Mouse (Mus musculus) ovary, adult 18-20 months (tissue): ENCODE measurements around the gene Ms4a4a.
"Not testable (repeated sequence)": the region's sequence is repeated elsewhere in the genome, so short reads cannot be mapped to it uniquely, and the experiment has no call there.

Source experiments
- DNase-seq: peaks from one replicate; pipeline ENCODE4 v3.0.0; 2022; ENCODE audit warnings: low spot score, mixed read lengths

The Ms4a4a gene

DNA sequence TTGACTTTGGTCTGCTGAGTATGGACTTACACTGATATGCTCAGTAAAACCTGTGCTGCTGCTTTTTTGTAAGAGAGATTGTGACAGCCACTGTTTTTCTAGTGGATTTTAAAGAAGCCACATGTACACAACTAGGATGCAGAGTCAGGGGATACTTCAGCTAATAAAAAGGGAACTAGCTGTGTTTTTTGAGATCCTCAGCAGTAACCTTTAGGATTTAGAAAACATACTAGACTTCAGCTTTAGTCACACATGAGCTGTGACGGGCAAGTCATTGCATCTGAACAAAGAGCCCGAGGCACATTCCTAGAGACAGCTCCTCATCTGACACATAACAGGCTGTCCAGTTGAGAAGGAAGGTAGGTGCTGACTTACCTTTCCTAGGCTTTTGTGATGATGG, at the start of gene Ms4a4a:
Ms4a4a (plus strand) TSS at position 251 of the 400 bp plus-strand sequence.
- no peak for DNase-seq

- DNase-seq, result no peak
Measured at GRCm38 (mm10) chr19:11335932-11336331, 39.4 kb upstream of the Ms4a4a start, which contains the start of gene Ms4a7. Gene Ms4a7, minus strand, starts transcription at chr19:11336146.

DNA sequence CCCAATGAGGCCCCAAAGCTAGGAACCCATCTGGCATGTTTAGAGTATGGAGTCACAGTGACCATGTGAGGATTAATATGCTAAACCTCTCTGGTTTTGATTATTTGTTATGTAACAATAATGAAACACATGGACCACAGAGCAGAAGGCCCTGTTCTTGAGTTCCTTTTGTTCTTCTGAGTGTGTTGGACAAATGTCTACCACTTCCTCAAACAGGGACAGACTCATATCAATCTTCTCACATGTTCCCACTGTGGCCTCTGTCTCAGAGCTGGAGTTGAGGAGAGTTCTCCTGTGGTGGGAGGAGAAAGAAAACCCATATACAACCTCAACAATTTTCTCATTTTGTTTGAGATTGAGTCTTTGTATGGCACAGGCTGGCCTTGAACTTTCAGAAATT, 32.2 kb upstream of the Ms4a4a start:
- no peak for DNase-seq

GRCm38 (mm10) chr19:11343992-11344391, 31.3 kb upstream of the Ms4a4a start:
- no peak for DNase-seq

GRCm38 (mm10) chr19:11349698-11350481, 25.4 kb upstream of the Ms4a4a start:
- DNase-seq, result no peak

DNA sequence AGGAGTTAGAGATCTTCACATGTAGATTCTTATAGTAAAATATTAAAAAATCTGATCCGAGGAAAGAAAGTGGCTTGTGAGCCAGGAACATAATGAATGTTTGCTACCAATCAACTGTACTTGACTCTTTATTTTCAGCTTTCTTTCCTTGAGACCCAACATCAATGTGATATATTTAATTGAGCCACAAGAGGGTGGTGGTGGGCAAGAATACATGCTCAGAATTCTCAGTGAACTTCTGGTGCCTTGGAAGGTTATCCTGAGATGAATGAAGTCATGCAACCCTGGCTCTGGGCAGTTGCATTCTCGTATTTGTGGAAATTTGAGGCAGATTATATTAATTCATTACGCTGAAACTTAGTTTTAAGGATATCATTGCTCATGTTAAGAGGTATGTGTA, 23.4 kb upstream of the Ms4a4a start:
- DNase-seq, result no peak

GRCm38 (mm10) chr19:11355730-11356129, 19.6 kb upstream of the Ms4a4a start:
- no peak for DNase-seq

- no peak for DNase-seq
Measured at GRCm38 (mm10) chr19:11360106-11360505, 15.2 kb upstream of the Ms4a4a start.

- DNase-seq, result no peak
Measured at GRCm38 (mm10) chr19:11362002-11362401, 13.3 kb upstream of the Ms4a4a start.

- no peak for DNase-seq
Measured at GRCm38 (mm10) chr19:11368310-11368709, 7.0 kb upstream of the Ms4a4a start.

DNA sequence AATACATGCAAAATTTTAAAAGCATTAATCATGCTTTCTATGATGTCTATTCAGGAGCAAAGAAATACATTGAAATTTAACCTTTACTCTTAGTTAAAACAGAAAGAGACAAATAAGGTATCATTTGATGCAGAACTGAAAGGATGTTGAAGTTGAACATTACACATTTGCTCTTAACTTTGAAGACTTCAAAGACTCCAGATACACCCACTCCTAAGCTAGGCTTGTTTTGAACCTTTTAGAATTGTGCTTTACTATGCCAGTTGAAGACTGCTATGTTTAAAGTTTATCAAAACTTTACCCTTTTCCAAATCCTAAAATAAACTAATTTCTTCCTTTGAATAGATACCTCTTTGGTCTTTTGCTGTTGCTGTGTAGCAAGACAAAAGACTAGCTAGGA, 4.1 kb upstream of the Ms4a4a start:
- DNase-seq, result no peak

DNA sequence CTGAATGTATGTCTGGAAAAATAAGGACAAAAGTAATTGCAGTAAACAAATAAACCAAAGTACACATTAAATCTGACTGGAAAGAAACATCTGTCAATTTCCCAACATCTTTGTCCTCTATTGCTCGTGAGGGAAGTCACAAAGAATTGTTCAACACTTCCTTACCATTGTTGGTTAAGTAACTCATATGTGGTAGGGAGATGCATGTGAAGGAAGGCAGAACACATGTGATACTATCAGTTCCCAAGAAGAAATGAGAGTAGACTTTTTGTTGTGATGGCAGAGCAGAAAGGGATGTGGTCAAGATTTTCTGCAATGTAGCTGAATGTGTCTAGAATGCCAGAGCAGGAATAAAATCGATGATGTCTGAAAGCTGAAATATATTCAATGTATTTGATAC, 1.1 kb downstream of the Ms4a4a start:
- no peak for DNase-seq

DNA sequence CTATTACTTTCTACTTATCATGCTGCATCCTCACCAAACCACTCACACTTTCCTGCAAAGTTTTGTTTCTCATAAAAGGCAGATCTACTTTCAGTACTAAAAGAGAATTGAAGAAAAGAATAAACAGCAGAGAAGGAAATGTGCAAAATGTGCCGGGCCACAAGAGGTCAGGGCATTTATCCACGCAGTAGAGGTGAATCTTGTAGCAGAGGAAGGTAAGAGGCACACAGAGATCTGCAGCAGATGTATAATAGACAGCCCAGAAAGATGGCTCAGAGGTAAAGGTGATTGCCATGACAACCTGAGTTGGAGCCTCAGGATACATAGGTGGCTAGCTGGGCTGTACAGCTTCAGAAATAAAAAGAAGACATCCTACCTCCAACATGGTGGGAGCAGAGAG, 11.8 kb downstream of the Ms4a4a start:
- no peak for DNase-seq

DNA sequence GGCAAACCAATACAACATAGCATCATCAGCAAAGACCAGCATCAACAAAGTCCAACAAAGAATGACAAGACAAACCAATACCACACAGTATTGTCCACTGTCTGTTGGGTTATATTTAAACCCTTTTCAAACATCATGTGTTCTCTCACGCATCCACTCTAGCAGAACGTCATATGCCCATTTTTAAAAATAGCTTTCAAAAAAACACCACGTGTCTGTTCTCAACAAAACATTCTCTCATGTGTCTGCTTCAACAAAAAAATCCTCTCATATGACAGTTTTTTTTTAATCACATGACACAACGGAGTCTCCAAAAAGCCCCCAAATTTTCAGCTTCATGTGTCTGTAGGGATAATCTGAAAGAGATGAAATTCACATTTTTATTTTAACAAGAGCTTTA, 12.4 kb downstream of the Ms4a4a start:
- no peak for DNase-seq

GRCm38 (mm10) chr19:11388949-11389348, 13.6 kb downstream of the Ms4a4a start:
- no peak for DNase-seq

- DNase-seq, result no peak
Measured at GRCm38 (mm10) chr19:11395769-11396168, 20.4 kb downstream of the Ms4a4a start.

GRCm38 (mm10) chr19:11404527-11404926, 29.2 kb downstream of the Ms4a4a start, which contains the start of gene Ms4a4c:
Gene Ms4a4c, plus strand, starts transcription at chr19:11404770.
- DNase-seq, result no peak

DNA sequence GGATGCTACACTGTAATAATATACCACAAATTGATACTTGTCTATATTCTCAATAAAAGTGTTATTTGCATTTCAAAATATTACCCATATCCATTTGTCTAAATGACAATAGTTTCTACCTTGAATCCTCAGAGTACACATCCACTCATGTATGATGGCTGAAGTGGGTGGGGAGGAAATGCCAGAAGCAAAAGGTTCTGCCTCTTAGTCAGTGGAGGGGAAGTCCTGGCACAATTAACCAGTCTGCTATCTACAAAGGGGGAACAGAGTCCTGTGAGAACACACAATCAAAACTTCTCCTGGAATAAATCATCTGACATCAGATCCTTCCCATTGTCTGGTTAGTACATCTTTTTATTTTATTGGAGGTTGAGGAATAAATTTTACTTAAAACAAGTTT, 32.1 kb downstream of the Ms4a4a start:
- DNase-seq, result no peak

DNA sequence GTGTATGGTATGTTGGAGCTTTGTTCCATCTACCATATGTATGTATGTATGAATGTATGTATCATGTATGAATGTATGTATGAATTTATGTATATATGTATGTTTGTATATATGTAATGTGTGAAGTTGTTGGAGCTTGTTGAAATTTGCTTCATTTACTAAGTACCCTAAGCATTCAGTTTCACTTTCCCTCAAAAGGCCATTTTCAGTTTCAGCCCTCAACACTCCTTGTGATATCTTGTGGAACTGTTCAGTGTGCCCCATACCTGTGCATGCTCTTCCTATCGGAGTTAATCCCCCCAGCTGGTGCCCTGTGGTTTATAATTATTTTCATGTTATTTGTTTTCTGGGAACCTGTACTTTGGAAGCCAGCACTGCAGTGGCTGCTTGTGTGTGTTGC, 33.3 kb downstream of the Ms4a4a start:
- no peak for DNase-seq

GRCm38 (mm10) chr19:11411640-11412039, 36.3 kb downstream of the Ms4a4a start:
- DNase-seq, result no peak

DNA sequence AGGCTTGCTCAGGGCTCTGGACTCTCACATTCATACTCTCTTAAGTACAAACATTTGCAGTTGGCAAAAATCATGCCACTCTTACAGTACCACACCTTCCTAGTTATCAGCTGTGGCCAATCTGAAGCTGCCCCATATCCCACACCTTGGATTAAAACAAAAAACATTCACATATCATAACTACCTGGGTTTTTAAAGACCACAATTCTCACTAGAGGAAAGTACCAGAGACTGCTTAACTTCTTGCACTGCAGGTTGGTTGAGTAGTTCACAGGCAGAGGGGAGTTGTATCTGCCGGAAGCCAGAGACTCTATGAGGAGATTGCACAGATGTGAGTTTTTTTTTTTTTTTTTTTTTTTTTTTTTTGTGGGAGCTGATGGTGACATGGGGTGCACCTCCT, 38.8 kb downstream of the Ms4a4a start:
- no peak for DNase-seq

GRCm38 (mm10) chr19:11415581-11415980, 40.3 kb downstream of the Ms4a4a start:
- DNase-seq, result no peak

DNA sequence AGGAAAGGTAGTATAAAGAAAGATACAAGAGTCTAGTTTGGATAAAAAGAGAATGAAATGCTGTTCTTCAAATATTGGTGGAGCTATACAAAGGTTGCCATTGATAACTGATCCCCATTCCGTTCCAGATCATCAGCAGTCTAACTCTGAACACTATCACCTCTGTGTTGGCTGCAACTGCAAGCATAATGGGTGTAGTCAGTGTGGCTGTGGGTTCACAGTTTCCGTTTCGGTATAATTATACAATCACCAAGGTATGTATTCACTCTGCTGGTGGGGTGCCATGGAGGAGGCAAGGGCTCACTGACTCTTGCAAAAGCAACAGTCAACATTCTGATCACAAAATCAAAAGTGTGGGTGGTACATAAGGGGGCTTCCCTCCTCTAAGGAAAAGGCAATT, 43.5 kb downstream of the Ms4a4a start:
- DNase-seq, result not testable (repeated sequence)

- not testable (repeated sequence) for DNase-seq
Measured at GRCm38 (mm10) chr19:11431209-11431608, 55.9 kb downstream of the Ms4a4a start.
